Mouse (Mus musculus) myocyte (in vitro differentiated cells): ENCODE measurements around the gene Speg.
A peak's percentile ranks its signal among the peaks of the same experiment; 100 is the strongest.

Experiments used
- CEBPB ChIP-seq: IDR thresholded peaks from 2 replicates; pipeline ENCODE4 v1.6.1; 2011; ENCODE audit warnings: mild to moderate bottlenecking, moderate library complexity; ENCODE audit not compliant: poor library complexity, insufficient read depth, severe bottlenecking
- E2F4 ChIP-seq: IDR thresholded peaks from one replicate; pipeline ENCODE4 v1.6.1; 2011; ENCODE audit warnings: mild to moderate bottlenecking, control low read depth, moderate library complexity; ENCODE audit not compliant: insufficient read depth
- MAX ChIP-seq: IDR thresholded peaks from one replicate; pipeline ENCODE4 v1.6.1; 2011; ENCODE audit warnings: low read depth, mild to moderate bottlenecking, control low read depth
- MYOD1 ChIP-seq, 3 experiments: IDR thresholded peaks; one replicate each; pipeline ENCODE4 v1.6.1; 2011; ENCODE audit warnings: control low read depth in 2 of 3, low read depth in 2 of 3, mild to moderate bottlenecking in 2 of 3, moderate library complexity in 1 of 3; ENCODE audit not compliant: insufficient read length in 2 of 3, control insufficient read depth in 1 of 3
- MYOG ChIP-seq, 3 experiments: IDR thresholded peaks; one replicate each; pipeline ENCODE4 v1.6.1; 2011; ENCODE audit warnings: control low read depth in 2 of 3, low read depth in 2 of 3, mild to moderate bottlenecking in 2 of 3; ENCODE audit not compliant: insufficient read length in 2 of 3, control insufficient read depth in 1 of 3, insufficient read depth in 1 of 3
- POLR2A ChIP-seq: IDR thresholded peaks from one replicate; pipeline ENCODE4 v1.6.1; 2011; ENCODE audit warnings: low read depth, mild to moderate bottlenecking, control low read depth, moderate library complexity; ENCODE audit not compliant: insufficient read length
- POLR2AphosphoS2 ChIP-seq: IDR thresholded peaks from one replicate; pipeline ENCODE4 v1.6.1; 2011; ENCODE audit warnings: low read depth, control low read depth; ENCODE audit not compliant: insufficient read length
- REST ChIP-seq: IDR thresholded peaks from one replicate; pipeline ENCODE4 v1.6.1; 2011; ENCODE audit warnings: mild to moderate bottlenecking, control low read depth, moderate library complexity; ENCODE audit not compliant: insufficient read depth, insufficient read length
- SRF ChIP-seq: IDR thresholded peaks from one replicate; pipeline ENCODE4 v1.6.1; 2011; ENCODE audit warnings: low read depth; ENCODE audit not compliant: control insufficient read depth, insufficient read length
- TCF12 ChIP-seq: IDR thresholded peaks from one replicate; pipeline ENCODE4 v1.6.1; 2011; ENCODE audit warnings: mild to moderate bottlenecking, control low read depth; ENCODE audit not compliant: poor library complexity, insufficient read depth, severe bottlenecking
- TCF3 ChIP-seq: IDR thresholded peaks from one replicate; pipeline ENCODE4 v1.6.1; 2011; ENCODE audit warnings: low read depth, control low read depth; ENCODE audit not compliant: insufficient read length
- USF1 ChIP-seq: IDR thresholded peaks from one replicate; pipeline ENCODE4 v1.6.1; 2011; ENCODE audit warnings: low read depth, mild to moderate bottlenecking, control low read depth, moderate library complexity

DNA sequence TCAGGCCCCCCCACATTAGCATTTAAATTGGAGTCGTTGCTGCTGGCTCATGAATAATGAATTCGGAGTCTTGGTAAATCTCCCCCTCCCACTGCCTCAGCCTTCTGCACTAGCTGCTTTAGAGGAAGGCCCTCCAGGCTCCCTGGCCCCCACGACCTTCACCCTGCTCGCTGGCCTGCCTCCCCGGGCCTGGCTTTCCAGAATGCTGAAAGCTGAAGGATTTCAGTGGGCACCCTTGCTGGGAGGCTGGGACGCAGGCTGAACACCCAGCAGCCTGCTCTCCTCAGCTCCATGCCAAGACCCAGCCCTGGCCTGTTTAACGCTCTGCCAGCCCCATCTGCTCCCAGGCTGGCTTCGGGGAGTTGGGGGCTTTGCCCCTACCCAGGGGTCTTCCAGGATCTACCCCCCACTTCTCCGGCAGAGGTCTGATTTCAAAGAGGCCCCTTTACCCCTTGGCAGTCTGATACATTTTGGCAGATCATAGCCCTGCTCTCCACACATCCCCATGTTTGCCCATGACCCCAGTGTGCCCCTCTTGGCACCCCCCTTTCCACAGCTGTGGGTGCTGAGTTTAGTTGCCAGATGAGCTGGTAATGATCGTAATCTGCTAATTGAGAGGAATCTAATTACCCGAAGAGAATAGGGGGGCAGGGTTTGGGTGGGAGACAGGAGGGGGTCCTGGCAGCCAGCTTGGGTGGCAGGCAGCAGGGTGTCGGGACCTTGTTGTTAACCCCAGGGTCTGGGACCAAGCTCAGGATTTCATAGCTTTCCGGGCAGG lies 68.3 kb downstream of the Speg start:
- no peak for TF ChIP-seq TCF3
- no peak for TF ChIP-seq POLR2A
- no peak for TF ChIP-seq USF1
- no peak for TF ChIP-seq MAX
- no peak for TF ChIP-seq MYOD1 (IDR thresholded peaks at IDR 0.05; ENCODE audit: control insufficient read depth in 1 of 3, insufficient read length in 2 of 3, low read depth in 2 of 3)
- no peak for TF ChIP-seq SRF
- TF ChIP-seq TCF12 = no peak
- TF ChIP-seq E2F4 = no peak
- no peak for TF ChIP-seq CEBPB
- no peak for TF ChIP-seq MYOG (IDR thresholded peaks at IDR 0.05; ENCODE audit: control insufficient read depth in 1 of 3, insufficient read depth in 1 of 3, insufficient read length in 2 of 3, low read depth in 2 of 3)
- TF ChIP-seq POLR2AphosphoS2 = peak; percentile 7
- TF ChIP-seq REST = no peak
